Mouse (Mus musculus) limb, embryonic 10.5 days (tissue): ENCODE data around the gene Tram2. TPM values are rescaled to one million over a fixed set of nuclear protein-coding genes. Genes with fewer than 3 reads are reported as not detected.
A peak's percentile ranks its signal among the peaks of the same experiment; 100 is the strongest.

Experiments used
- DNase-seq: peaks from one replicate; pipeline ENCODE4 v3.0.0-alpha.2; 2017; ENCODE audit warnings: low spot score
- H3K27ac ChIP-seq: fragments of 300-500 bp; sonication (generic); 2 replicates; pipeline ENCODE4 v1.5.1; 2016; ENCODE audit warnings: mild to moderate bottlenecking
- H3K27me3 ChIP-seq: fragments of 300-500 bp; sonication (generic); 2 replicates; pipeline ENCODE4 v1.6.1; 2016; ENCODE audit warnings: low read depth, mild to moderate bottlenecking; ENCODE audit not compliant: poor library complexity, severe bottlenecking
- H3K36me3 ChIP-seq: fragments of 300-500 bp; sonication (generic); 2 replicates; pipeline ENCODE4 v1.6.1; 2016; ENCODE audit warnings: mild to moderate bottlenecking, moderate library complexity
- H3K4me1 ChIP-seq: fragments of 300-500 bp; sonication (generic); 2 replicates; pipeline ENCODE4 v1.6.1; 2016
- H3K4me3 ChIP-seq: fragments of 300-500 bp; sonication (generic); 2 replicates; pipeline ENCODE4 v1.5.1; 2016; ENCODE audit warnings: mild to moderate bottlenecking, moderate library complexity
- H3K9me3 ChIP-seq: fragments of 300-500 bp; sonication (generic); replicated peaks from 2 replicates; pipeline ENCODE4 v1.6.1; 2016; ENCODE audit warnings: mild to moderate bottlenecking
- WGBS: fragments of 180-500 bp; shearing (Covaris S2); methylation state at CpG from one replicate; pipeline ENCODE4 v1.1.7; 2016; 5-methylcytosine and 5-hydroxymethylcytosine counted together
- polyA plus RNA-seq: library from polyadenylated mRNA; unstranded; fragments of >200 nt; fragmentation: Nextera tagmentation; extraction: Ambion mirVana; gene quantifications from 2 replicates; pipeline ENCODE4 v1.2.1, GENCODE M21; 2016

The Tram2 gene
- polyA plus RNA-seq, 1 experiment from 2014 or later: 6.1 TPM

DNA sequence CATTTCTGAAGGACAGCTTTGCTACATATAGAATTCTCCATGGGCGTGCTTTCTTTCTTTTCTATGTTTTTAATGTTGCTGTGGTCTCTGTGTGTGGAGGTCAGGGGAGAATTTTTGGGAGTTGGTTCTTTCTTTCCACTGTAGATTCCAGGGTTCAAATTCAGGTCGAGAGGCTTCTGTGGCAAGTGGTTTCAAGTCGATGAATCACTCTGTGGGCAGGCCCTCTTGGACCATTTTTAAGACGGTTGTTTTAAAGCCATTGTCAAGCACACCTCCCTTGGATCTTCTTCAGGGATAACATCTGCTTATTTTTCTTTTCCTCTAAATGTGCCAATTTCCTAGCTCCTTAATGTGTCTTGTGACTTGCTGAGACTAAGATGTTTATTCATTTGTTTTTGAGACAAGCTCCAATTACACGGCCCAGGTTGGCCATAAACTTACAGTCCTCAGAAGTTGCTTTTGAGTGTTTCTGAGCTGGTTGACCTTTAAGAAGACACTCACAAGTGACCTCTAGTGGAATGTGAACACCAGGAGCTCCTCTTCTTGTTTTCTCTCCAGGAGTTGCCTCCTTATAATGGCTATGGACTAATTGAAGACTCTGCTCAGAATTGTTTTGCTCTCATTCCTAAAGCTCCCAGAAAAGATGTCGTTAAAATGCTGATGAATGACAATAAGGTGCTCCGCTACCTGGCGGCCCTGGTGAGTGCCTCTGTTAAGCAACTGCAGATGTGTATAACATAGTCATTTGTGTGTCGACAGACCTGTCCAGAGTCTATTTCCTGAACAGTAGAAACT is 104.5 kb downstream of the Tram2 start:
- H3K9me3 ChIP-seq: no peaks in the 10 kb centered on the region
- WGBS: 72% methylated on average over 9 of the region's 9 CpGs
- no peaks in the 10 kb centered on the region for H3K27me3 ChIP-seq
- no peak overlapping the region for H3K4me3 ChIP-seq
- H3K27ac ChIP-seq: no peak overlapping the region
- no peaks in the 10 kb centered on the region for H3K4me1 ChIP-seq
- H3K36me3 ChIP-seq: no peaks in the 10 kb centered on the region
- peak; percentile 18 for DNase-seq

DNA sequence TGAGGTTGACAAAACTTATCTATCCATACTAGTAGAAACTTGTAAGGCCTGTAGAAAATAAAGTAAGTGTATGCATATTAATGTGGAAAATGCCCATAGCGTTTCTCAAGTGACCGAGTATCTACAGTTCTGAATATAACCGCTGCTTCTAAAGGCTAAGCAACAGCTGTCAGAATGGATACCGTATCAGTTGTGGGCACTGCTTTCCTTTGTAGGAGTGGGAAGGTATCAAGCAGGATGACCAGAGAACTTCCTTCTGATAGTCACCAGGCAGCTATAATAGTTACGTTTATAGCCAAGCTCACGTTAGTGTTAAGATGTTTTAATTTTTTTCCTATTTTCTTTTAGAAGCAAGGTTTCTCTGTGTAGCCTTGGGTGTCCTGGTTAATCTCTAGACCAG is 105.6 kb downstream of the Tram2 start:
- Histone ChIP-seq H3K9me3 (no peaks in the 10 kb centered on the region), H3K36me3 (no peaks in the 10 kb centered on the region), H3K4me3 (no peak overlapping the region), H3K27ac (no peak overlapping the region), H3K27me3 (no peaks in the 10 kb centered on the region), H3K4me1 (no peaks in the 10 kb centered on the region)
- peak; percentile 0 for DNase-seq
- 99% methylated on average over 6 of the region's 6 CpGs for WGBS

DNA sequence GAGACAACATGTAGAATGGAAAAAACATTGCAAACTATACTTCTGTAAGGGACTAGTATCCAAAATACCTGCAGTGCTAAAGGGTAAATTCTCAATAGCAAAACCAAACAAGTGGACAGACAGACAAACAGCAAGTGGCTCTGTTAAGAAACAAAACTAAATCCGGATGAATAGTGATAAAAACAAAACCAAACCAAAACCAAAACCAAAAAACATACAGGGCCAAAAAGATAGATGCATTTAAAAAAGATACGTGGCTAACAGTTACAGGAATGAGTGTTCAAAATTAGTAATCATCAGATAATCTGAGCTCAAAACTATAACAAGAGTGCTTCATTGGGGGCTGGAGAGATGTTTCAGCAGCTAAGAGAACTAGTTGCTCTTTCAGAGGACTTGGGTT is 109.4 kb downstream of the Tram2 start:
- no peak for DNase-seq
- H3K36me3 ChIP-seq: no peaks in the 10 kb centered on the region
- H3K9me3 ChIP-seq: no peaks in the 10 kb centered on the region
- no peak overlapping the region for H3K27ac ChIP-seq
- H3K27me3 ChIP-seq: no peaks in the 10 kb centered on the region
- WGBS: 90% methylated on average over 2 of the region's 2 CpGs
- H3K4me1 ChIP-seq: no peaks in the 10 kb centered on the region
- no peak overlapping the region for H3K4me3 ChIP-seq

DNA sequence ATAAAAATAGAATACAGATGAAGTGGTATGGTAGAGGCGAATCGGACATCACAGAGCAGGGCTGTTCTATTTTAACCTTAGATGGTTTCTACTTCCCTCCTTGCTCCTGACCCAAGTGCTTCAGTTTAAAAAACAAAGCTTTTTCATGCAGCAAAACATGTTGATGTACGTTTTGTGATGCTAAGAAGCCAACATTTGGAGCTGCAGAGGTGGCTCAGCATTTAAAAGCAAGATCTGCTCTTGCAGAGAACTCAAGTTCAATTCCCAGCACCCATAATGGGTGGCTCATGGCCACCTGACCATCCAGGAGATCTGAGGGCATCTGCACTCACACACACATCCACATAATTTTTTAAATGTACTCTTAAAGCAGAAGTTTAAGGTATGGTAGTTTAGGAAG is 124.2 kb downstream of the Tram2 start:
- Histone ChIP-seq H3K9me3 (no peaks in the 10 kb centered on the region), H3K36me3 (no peaks in the 10 kb centered on the region), H3K27me3 (no peaks in the 10 kb centered on the region), H3K27ac (no peak overlapping the region), H3K4me1 (peaks cover 12% of the 10 kb centered on the region), H3K4me3 (no peak overlapping the region)
- 87% methylated on average over 3 of the region's 3 CpGs for WGBS
- no peak for DNase-seq

DNA sequence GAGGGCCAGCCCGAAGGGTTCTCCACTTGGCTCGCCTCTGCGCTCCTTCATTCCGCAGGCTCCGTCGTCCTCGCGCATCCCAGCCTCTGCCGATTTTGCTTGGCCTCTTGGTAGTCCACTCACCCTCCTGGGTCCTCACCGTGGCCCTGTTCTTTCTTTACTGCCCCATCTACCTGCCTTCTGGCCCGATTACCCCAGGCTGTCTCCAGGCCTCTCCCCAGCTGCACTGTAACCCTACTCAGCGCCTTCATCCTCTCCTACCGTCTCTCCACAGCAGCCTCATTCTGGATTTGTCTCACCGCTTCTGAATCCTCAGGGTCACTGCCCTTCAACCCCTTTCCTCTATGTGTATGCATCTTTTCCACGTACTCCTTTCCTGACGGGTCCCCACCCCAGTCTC is 127.2 kb downstream of the Tram2 start:
- WGBS: 5% methylated on average over 16 of the region's 16 CpGs
- no peaks in the 10 kb centered on the region for H3K9me3 ChIP-seq
- peak overlapping the region; percentile 85 for H3K27ac ChIP-seq
- H3K4me3 ChIP-seq: peak overlapping the region; percentile 64
- DNase-seq: no peak
- H3K27me3 ChIP-seq: no peaks in the 10 kb centered on the region
- H3K4me1 ChIP-seq: peaks cover 12% of the 10 kb centered on the region
- no peaks in the 10 kb centered on the region for H3K36me3 ChIP-seq

DNA sequence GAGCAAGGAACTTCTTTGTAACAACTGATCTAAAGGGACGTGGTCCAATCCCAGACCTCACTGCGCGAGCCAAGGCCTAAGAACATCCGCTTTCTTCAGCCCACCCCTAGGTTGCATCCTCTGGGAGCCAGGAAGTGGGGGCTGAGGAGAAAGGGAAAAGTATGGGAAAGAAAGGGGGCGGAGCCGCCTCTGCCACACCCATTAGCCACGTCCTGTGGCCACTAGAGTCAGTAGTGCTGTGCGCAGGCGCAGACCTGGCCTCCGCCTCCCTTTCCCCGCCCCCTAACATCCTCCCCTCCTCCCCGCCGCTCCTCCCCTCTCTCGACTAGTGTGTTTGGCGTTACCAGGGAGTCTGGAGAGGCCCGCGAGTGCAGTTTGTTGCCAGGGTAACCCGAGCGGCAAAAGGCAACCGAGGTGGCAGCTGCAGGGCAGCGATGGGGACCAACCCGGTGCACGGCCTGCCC is 127.7 kb downstream of the Tram2 start, which contains the start of gene Efhc1:
Gene Efhc1, plus strand, starts transcription at position 327 of the 464 bp plus-strand sequence.
- WGBS: 4% methylated on average over 23 of the region's 23 CpGs
- H3K27ac ChIP-seq: peak within 1 kb of the TSS; percentile 85

More for the DNA sequence above, 127.7 kb downstream of the Tram2 start, which contains the start of gene Efhc1:
- no peaks in the 10 kb centered on the region for H3K27me3 ChIP-seq
- peaks cover 12% of the 10 kb centered on the region for H3K4me1 ChIP-seq
- H3K9me3 ChIP-seq: no peaks in the 10 kb centered on the region
- DNase-seq: peak; percentile 96
- no peaks in the 10 kb centered on the region for H3K36me3 ChIP-seq
- H3K4me3 ChIP-seq: peak within 1 kb of the TSS; percentile 64

Other genes starting within 250 kb of the Tram2 start
- 2.6 and 3.7 TPM in 2 replicates for gene Paqr8, start 188.6 kb downstream of the Tram2 start, polyA plus RNA-seq
- gene Efhc1, start 127.6 kb downstream of the Tram2 start, polyA plus RNA-seq: 1.5 and 1.7 TPM in 2 replicates
- gene Tmem14a, start 139.3 kb upstream of the Tram2 start, polyA plus RNA-seq: 4.7 and 7.8 TPM in 2 replicates
- not detected in 2 replicates for gene Gsta3, start 161.4 kb upstream of the Tram2 start, polyA plus RNA-seq